Mouse (Mus musculus) monocyte, adult 5-6 weeks (primary cell): ENCODE data around the gene Kat8. TPM values are rescaled to one million over a fixed set of nuclear protein-coding genes. Genes with fewer than 3 reads are reported as not detected.
"Not testable (repeated sequence)": the region's sequence is repeated elsewhere in the genome, so short reads cannot be mapped to it uniquely, and the experiment has no call there.

Experiments used
- ATAC-seq: fragments of 153-309, 156-312 bp; replicated peaks from 2 replicates; pipeline ENCODE4 v1.8.0; 2017; ENCODE audit warnings: mild to moderate bottlenecking; ENCODE audit not compliant: low TSS enrichment, insufficient number of reproducible peaks, severe bottlenecking, poor library complexity, low FRiP score
- total RNA-seq: library from RNA; stranded (forward); fragments of 200-1000, 200-491, 200-594 nt; gene quantifications from 3 replicates; pipeline ENCODE4 v1.2.3, GENCODE M21; 2017

Kat8 gene
- total RNA-seq, 1 experiment from 2014 or later, result 55.2 TPM

DNA sequence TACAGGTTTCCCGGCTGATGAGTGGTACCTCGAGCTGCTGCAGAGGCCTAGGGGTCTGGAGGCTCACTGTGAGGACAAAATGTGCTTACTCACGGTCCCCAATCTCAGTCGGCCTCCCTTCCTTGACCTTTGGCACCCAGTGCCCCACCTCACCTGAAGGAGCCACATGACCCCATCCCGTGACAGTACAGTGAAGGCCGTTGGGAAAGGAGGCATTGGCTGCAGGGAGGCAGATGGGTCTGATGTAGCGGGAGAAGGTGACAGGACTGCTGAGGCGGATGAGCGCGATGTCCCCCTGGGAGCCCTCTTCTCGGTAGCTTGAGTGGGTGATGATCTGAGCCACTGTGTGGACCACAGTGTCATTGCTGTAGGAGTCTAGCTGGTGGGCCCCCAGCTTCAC, 14.5 kb downstream of the Kat8 start:
- ATAC-seq, result no peak

DNA sequence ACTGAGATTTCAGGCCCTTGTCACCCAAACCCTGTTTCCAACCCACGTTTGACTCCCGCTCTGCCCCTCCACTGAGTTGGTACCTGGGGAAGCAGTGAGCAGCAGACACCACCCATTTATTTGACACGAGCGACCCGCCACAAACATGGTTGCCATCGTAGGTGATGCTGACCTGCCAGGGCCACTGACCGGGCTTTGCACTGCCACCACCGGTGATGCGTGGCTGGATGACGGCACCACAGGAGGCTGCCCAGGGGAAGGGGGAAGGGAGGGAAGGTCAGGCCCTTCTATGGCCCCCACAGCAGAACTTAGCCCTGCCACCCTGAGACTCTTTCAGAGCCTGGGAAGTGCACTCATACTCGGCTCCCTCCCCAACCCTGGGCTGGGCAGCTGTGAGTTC, 15.4 kb downstream of the Kat8 start:
- ATAC-seq, result no peak

DNA sequence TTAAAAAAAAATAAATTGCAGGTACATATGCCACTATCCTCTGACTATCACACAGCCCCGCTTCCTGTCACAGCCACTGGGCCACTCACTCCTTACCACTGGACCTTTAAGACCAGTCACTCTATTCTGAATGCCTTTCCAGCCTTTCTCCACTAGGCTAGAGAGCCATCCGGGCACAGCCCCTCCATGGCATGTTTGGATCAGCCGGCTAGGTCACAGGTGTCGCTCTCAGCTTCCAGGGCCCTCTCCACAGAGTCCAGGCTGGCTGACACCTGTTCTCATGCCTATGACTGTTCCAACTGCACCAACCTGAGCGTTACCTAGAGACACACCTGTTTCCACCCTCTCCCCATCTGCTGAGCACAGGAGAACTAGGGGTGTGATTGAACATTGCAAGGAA, 16.3 kb downstream of the Kat8 start:
- ATAC-seq, result no peak

DNA sequence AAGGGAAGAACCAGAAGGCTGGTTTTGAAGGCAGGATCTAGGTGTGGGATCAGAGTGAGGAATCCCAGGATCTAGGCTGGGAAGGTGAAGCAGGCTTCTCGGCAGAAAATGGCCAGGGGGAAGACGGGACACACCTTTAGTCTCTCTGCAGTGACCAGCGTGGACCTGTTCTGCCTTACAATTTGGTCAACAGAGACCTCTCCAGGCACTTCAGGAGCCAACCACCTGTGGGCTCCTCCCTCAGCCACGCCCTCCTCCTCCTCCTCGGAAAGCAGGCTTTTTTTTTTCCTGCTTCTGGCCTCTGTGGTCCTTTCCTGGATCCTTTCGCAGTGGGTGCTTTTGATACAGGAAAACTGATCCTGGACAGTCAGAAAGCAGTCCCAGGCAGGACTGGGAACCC, 17.6 kb downstream of the Kat8 start, which contains the start of gene Prss8:
Gene Prss8, minus strand, starts transcription at position 182 of the 400 bp plus-strand sequence.
- no peak for ATAC-seq

DNA sequence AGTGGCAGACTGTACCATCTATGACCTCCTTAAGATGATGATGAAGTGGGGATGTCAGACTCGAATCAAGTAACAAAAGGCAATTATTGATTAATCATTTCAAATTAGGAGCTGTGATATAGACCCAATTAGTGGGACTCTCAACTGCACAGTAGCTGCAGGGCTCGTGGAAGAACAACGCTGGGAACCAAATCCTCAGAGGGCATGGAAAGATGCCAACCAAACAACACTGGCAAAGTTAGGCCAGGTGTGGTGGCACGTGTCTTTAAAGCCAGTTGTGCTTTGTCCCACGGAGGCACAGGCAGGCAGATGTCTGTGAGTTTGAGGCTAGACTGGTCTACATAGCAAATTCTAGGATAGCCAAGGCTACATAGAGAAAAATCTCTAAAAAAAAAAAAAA, 18.3 kb downstream of the Kat8 start:
- ATAC-seq, result no peak

DNA sequence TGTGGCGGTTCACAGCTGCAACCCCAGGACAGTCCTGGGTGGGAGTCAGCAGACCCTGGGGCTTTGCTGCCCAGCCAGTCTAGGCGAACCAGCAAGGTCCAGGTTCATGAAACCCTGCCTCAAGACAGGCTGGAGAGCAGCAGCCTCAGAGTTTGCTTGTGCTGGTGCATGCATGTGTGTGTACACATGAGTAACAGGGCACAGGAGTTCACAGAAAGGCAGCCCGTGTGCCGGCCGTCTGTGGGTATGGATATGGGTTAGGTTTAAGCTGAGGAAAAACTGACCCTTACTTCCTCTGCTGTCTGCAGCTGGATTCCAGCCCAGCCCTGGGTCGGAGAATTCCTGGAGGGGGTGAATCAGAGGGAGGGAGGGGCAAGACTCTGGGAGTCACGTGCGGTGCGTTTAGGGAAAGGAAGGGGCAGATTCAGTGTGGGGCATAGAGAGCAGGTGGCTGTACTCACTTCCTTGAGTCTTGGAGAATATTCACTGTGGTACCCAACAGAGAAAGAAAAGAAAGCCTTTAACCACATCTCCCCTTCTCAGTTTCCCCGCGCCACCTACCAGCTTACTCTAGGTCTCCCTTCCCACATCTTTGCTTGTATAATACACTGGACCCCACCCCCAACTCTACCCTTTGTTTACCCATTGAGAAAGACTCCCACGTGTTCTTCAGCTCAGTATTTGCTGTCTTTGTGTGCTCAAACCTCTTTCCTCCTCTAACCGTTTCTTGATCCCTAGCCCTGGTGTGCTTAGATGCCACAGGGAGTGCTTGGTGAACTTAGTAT, 19.2 kb downstream of the Kat8 start:
- ATAC-seq, result no peak

DNA sequence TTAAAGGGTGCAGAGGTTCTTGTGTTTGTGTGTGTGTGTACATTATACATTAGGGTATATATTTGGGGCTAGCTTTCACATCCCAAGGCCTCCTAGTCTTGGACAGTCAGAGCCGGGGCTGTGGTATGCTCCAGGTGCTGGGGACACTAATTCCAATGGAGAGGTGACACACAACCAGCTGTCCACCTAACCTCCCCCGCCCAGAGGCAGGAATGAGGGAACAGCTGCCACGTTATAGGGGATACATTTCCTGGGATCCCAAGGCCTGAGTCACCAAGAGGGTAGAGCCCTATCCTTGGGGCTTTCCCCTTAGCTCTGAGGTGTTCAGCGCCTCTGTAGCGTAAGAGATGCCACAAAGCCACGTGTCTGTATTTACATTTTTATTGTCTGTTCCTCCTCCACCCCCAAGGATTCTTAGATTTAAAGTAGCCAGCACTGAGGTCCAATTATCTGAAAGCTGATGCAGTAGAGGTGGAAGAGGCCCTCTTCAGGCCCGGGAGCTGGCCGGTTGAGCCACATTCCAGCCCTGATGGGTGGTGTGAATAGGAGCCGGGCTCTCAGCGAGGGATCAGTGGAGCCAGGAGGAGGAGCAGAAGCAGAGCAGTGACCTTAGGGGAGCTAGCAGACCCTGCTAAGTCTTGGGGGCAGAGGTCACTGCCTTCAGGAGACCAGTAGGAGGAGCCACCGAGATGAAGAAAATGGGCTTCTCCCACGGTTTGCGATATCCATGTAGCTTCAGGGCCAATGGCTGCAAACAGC, 20.1 kb downstream of the Kat8 start:
- no peak for ATAC-seq

DNA sequence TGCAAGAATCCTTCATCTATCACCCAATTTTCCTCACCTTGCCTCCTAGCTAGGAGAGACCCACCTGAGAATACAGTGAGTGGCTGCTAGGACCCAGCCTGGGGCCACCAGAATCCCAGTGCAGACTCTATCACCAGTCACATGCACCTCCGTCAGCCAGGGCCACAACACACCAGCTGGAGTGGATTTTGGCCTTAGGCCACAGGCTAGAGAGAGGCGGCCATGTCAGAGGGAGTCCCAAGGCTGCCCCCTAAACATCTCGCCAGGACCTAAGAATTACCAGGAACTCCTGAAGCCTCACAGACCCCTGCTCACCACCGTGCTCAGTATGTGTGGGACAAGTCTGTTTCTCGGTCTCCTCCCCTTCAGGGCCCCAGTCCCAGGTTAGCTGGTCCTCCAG, 21.8 kb downstream of the Kat8 start:
- ATAC-seq, result no peak

DNA sequence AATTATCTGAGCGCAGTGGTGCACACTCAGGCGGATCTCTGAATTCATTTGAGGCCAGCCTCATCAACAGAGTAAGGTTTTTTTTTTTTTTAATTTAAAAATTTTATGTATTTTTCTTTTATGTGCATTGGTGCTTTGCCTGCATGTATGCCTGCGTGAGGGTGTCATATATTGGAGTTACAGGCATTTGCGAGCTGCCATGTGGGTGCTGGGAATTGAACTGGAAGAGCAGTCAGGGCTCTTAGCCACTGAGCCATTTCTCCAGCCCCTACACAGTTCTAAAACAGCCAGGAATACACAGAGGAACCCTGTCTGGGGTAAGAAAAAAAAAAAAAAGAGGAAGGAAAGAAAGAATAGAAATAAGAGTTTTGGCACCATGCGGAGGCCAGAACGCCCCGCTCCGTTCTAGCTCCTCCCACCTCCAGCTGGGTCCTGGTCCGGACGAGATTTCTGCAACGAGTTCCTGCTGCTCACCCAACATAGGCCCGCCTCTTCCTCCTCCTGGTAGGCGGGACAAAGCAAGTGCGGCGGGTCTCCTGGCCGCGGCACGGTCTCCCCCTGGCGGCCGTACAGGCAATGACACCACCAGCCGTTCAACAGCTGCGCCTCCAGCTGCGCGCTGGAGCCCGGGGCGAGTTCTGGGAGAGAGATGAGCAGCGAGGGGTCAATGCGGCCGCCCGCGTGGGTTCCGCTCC, 22.9 kb downstream of the Kat8 start:
- peak; percentile 98 for ATAC-seq

DNA sequence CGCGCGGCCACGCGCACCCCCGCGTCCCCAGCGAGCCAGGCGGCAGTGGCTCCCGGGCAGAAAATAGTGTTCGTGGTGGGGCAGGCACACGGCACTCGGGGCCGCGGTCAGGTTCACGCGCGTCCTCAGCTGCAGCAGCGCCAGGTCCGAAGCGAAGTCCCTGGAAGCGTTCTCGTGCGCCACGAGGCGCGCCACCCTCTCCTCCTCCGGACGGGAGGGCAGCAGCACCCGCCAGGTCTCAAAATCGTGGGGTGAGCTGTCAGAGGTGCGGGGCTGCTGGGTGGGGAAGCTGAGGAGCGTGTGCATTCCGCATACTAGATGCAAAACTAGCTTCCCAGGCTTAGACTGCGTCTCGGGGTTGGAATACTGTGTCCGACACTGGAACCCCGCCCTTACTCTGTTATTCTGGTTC, 23.4 kb downstream of the Kat8 start:
- 0 out of 2 replicates have a peak, but pooled peaks have one; percentile 8 for ATAC-seq

DNA sequence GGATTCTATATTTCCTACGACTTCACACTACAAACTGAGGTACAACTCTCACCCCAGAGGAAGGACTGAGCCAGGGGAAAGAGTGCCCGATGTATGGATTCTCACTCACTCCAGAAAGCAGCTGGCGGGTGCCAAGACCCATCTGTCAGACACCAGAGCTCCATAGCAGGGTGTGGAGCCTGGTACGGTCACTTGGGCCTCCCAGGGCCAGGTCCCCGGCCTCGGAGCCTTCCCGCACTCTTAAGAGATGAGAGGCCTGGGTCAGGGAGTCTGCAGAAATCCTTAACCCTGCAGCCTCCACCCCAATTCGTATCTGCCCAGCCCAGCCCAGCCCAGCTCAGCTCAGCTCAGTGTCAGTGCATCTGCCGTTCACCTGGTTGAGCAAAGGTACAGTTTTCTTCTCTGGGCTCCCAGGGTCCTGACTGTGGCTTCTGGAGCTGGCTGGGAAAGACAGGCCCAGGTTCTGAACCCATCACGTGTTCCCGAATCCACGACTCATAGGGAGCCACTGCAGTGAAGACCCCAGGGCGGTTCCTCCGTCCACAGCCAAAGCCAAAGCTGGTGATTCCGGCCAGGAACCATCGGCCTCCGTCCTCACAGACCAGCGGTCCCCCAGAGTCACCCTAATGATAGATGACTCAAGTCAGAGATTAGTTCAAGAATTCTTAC, 24.0 kb downstream of the Kat8 start:
- no peak for ATAC-seq

DNA sequence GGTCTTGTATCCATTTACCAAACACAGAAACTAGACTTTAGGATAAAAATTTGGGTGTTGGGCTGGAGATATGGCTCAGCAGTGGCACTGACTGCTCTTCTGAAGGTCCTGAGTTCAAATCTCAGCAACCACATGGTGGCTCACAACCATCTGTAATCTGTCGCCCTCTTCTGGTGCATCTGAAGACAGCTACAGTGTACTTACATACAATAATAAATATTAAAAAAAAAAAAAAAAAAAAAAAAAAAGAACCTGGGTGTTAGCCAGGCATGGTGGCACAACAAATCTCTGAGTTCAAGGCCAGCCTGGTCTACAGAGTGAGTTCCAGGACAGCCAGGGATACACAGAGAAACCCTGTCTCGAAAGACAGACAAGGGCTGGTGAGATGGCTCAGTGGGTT, 29.8 kb downstream of the Kat8 start:
- not testable (repeated sequence) for ATAC-seq

DNA sequence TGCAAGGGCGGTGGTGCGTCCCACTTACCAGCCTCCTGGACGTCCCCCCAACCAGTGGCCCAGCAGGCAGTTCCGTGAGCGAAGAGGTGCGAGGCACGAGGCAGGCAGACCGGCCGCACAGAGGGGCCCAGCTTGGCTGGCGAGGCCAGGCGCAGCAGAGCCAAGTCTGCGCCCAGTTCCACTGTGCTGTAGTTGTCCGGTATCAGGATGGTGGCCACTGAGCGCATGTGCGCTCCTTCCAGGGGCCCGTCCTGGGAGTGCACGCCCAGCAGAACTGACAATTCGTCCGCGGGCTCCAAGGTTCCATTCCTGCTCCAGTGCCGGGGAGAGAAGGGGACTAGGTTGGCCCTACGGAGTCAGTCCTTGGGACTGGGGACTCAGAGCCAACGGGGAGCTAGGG, 32.3 kb downstream of the Kat8 start:
- ATAC-seq, result no peak

DNA sequence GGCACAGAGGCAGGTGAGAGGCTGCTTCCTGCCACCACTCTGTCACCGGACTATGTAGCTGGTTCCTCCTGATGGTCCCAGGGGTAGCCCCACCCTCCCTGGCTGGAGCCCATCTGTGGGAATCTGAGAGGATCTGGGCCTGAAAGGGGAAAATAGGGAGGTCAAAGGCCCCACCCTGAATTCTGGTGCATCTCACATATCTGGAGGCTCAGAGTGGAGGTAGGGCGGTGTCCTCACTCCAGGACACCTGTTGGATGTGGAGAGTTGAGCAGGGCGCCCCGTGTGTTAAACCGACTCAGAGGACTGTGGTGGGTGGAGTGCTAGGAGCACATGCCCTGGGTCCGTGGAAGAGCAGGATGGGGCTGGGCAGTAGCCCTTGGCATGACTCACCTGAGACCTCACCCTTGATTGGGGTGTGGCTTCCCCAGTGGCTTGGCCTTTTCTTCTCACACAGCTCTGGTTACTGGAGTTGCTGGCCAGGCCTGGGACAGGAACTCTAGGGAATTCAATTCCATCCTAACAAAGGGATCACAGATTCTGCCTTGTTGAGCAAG, 34.2 kb downstream of the Kat8 start, which contains the start of gene Prss36:
Gene Prss36, minus strand, starts transcription at position 256 of the 554 bp plus-strand sequence.
- no peak; the same call in 1 of the 2 replicates for ATAC-seq

DNA sequence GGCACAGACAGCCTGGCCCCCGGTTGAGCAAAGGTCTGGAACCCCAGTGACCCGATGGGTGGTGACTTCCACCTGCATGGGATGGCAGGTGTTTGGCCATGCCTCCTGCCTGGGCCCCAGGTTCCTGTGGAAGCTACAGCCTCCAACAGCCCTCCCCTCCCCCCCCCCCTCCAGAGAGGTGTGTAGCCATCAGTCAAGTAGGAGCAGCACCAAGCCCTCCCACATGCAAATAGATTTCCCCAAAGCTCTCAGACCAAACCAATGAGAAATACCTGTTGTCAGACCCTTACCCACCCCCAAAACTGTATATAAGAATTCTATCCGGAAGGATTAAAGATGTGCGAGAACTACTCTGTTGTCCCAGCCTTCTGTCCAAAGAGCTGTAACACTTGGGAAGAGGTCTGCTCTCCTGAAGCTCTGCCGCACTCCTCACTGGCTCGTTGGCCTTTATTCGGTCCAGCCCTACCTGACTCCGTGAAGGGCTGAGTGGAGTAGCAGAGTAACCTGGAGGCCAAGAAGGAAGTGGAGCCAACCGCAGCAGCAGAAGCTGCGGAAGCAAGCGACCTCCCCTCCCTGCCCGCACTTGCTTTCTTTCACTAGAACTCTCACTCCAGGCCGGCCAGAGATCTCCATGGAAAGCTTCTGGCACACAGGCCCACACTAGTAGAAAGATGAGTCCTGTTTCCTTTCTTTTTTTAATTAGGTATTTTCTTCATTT, 40.7 kb downstream of the Kat8 start:
- peak; percentile 56; the same call in 1 of the 2 replicates for ATAC-seq

DNA sequence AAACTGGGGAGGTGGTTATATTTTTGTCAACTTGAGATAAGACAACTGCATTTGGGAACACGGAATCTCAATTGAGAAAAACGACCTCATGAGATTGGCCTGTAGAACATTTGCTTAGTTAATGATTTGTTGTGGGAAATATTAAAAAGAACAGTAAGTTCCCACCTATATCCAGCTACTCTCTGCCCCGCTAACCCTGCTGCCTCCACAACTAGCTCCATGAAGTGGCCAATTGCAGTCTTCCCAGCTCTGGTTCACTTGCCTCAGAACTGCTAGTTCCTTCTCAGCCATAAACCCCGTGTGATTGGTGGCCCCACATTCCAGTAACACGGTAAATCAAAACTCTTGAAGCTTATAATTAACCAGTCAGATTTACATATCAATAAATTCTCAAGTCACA, 47.0 kb downstream of the Kat8 start:
- ATAC-seq, result no peak

DNA sequence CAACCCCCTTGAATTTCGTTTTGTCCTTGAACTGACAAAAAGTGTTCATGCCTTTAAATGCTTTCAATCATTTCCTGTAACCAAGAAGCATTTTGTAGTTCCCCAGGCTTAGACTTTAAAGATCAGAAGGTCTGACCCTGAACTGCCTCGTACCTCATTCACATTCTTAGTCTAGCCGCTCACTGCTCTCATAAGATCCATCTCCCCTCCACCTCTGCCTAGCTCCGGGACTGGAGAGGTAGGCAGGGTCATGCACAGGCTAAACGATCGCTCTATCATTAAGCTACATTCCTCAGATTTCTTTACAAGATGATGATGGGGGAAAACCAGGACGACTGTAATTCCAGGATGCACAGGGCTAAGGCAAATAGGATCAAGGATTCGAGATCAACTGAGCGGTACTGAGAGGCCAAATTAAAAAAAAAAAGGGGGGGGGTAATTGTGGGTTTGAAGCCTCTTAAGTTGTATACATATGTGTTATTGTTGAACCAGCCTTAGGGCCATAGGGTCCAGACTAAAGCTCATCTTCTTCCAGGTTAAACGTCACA, 54.1 kb downstream of the Kat8 start:
- no peak for ATAC-seq
